13 mouse cellular contexts compared by ENCODE assay signal in genomic region chr7:139850152-139850551, GRCm38 (mm10). TPM values are rescaled to one million over a fixed set of nuclear protein-coding genes. Genes with fewer than 3 reads are reported as not detected.
DNase-seq lines count a peak whose midpoint lies in the region; ATAC-seq lines count a peak whose summit lies in the region.
"Had no signal": no experiment of that assay in that cellular context is flagged by ENCODE, and none has a peak within 500 bp of the region (broad histone marks: within the 10 kb centered on the region; RNA-seq: fewer than 3 reads in every experiment).

No protein-coding gene starts in this region.

- DNase-seq in limb, embryonic 11.5 days (ENCODE audit: low spot score), result peak; percentile 32
- no peak for DNase-seq in limb, embryonic 10.5 days (ENCODE audit: low spot score)
- DNase-seq in retina, postnatal 1 day, result peak; percentile 67
- no peak for DNase-seq in cerebellum, adult 8-10 months
- DNase-seq: adrenal gland, postnatal 36 days; spleen, adult 18-20 months; thymus, postnatal 36 days had no signal

- H3K27ac ChIP-seq in limb, embryonic 11.5 days (replicated peaks; ENCODE audit: low read depth, low read length), result no peak overlapping the region
- H3K27ac ChIP-seq in limb, embryonic 10.5 days, result no peak overlapping the region
- H3K27ac ChIP-seq in forebrain, embryonic 12.5 days, result peak overlapping the region; percentile 81; the same call in 1 of the 2 replicates
- peak overlapping the region; percentile 82 for H3K27ac ChIP-seq in hindbrain, embryonic 15.5 days (replicated peaks)
- H3K27ac ChIP-seq: embryonic facial prominence, embryonic 13.5 days; liver, embryonic 12.5 days had no signal

- H3K4me1 ChIP-seq in limb, embryonic 11.5 days (ENCODE audit: control insufficient read depth, insufficient read depth, low read length), result no peaks in the 10 kb centered on the region
- H3K4me1 ChIP-seq in limb, embryonic 10.5 days, result peaks cover 17% of the 10 kb centered on the region
- H3K4me1 ChIP-seq in forebrain, embryonic 12.5 days, result peaks cover 22% of the 10 kb centered on the region
- H3K4me1 ChIP-seq in hindbrain, embryonic 15.5 days (replicated peaks), result peaks cover 26% of the 10 kb centered on the region
- H3K4me1 ChIP-seq: embryonic facial prominence, embryonic 13.5 days; liver, embryonic 12.5 days had no signal

- H3K4me2 ChIP-seq in limb, embryonic 11.5 days (ENCODE audit: low read depth, severe bottlenecking), result no peak overlapping the region
- no peak overlapping the region for H3K4me2 ChIP-seq in forebrain, embryonic 12.5 days
- H3K4me2 ChIP-seq in hindbrain, embryonic 15.5 days, result no peak overlapping the region
- H3K4me2 ChIP-seq: embryonic facial prominence, embryonic 13.5 days; liver, embryonic 12.5 days had no signal

- ATAC-seq in limb, embryonic 11.5 days (ENCODE audit: insufficient number of reproducible peaks, low FRiP score, low TSS enrichment, low read depth), result no peak
- peak; percentile 87 for ATAC-seq in forebrain, embryonic 12.5 days (ENCODE audit: low FRiP score)
- peak; percentile 90 for ATAC-seq in hindbrain, embryonic 15.5 days (ENCODE audit: low FRiP score, low read depth)
- ATAC-seq in erythroblast, adult 5-6 weeks (replicated peaks; ENCODE audit: low FRiP score, poor library complexity, severe bottlenecking), result no peak
- ATAC-seq: liver, embryonic 12.5 days had no signal

- no peaks in the 10 kb centered on the region for H3K9me3 ChIP-seq in limb, embryonic 11.5 days (ENCODE audit: control insufficient read depth, low read length)
- no peaks in the 10 kb centered on the region for H3K9me3 ChIP-seq in limb, embryonic 10.5 days (replicated peaks)
- H3K9me3 ChIP-seq in forebrain, embryonic 12.5 days, result no peaks in the 10 kb centered on the region
- no peaks in the 10 kb centered on the region for H3K9me3 ChIP-seq in hindbrain, embryonic 15.5 days
- H3K9me3 ChIP-seq: embryonic facial prominence, embryonic 13.5 days; liver, embryonic 12.5 days had no signal

- no peak overlapping the region for H3K4me3 ChIP-seq in limb, embryonic 11.5 days (ENCODE audit: low read depth, low read length)
- H3K4me3 ChIP-seq in limb, embryonic 10.5 days, result no peak overlapping the region
- no peak overlapping the region for H3K4me3 ChIP-seq in forebrain, embryonic 12.5 days (replicated peaks)
- no peak overlapping the region for H3K4me3 ChIP-seq in hindbrain, embryonic 15.5 days
- H3K4me3 ChIP-seq: embryonic facial prominence, embryonic 13.5 days; liver, embryonic 12.5 days had no signal

- 21% methylated on average over 6 of the region's 6 CpGs for WGBS in limb, embryonic 11.5 days
- WGBS in limb, embryonic 10.5 days, result 40% methylated on average over 6 of the region's 6 CpGs
- 9% methylated on average over 6 of the region's 6 CpGs for WGBS in forebrain, embryonic 12.5 days
- WGBS in hindbrain, embryonic 15.5 days, result 8% methylated on average over 6 of the region's 6 CpGs

- no peak overlapping the region for H3K9ac ChIP-seq in limb, embryonic 11.5 days (ENCODE audit: low read length)
- no peak overlapping the region for H3K9ac ChIP-seq in forebrain, embryonic 12.5 days
- no peak overlapping the region for H3K9ac ChIP-seq in hindbrain, embryonic 15.5 days
- H3K9ac ChIP-seq: embryonic facial prominence, embryonic 13.5 days; liver, embryonic 12.5 days had no signal

- no peaks in the 10 kb centered on the region for H3K36me3 ChIP-seq in limb, embryonic 11.5 days (ENCODE audit: control insufficient read depth, insufficient read depth, low read length)
- no peaks in the 10 kb centered on the region for H3K36me3 ChIP-seq in limb, embryonic 10.5 days
- no peaks in the 10 kb centered on the region for H3K36me3 ChIP-seq in forebrain, embryonic 12.5 days (replicated peaks)
- 0 out of 2 replicates have a peak, but pooled peaks cover 3% of the 10 kb centered on the region for H3K36me3 ChIP-seq in hindbrain, embryonic 15.5 days
- H3K36me3 ChIP-seq: embryonic facial prominence, embryonic 13.5 days; liver, embryonic 12.5 days had no signal

- H3K27me3 ChIP-seq in limb, embryonic 11.5 days (ENCODE audit: control insufficient read depth, insufficient read depth, low read length), result no peaks in the 10 kb centered on the region
- no peaks in the 10 kb centered on the region for H3K27me3 ChIP-seq in limb, embryonic 10.5 days (ENCODE audit: low read depth, poor library complexity, severe bottlenecking)
- no peaks in the 10 kb centered on the region for H3K27me3 ChIP-seq in forebrain, embryonic 12.5 days
- no peaks in the 10 kb centered on the region for H3K27me3 ChIP-seq in hindbrain, embryonic 15.5 days
- H3K27me3 ChIP-seq: embryonic facial prominence, embryonic 13.5 days; liver, embryonic 12.5 days had no signal

RNA-seq across cellular contexts. Expression of gene Adgra1, which starts 16.2 kb away (rescaled TPM):
- not detected in 2 replicates for polyA plus RNA-seq in limb, embryonic 11.5 days (2014; fragmentation: Nextera tagmentation; extraction: Ambion mirVana)
- not detected in 2 replicates for polyA plus RNA-seq in limb, embryonic 10.5 days (2016; fragmentation: Nextera tagmentation; extraction: Ambion mirVana)
- polyA plus RNA-seq in forebrain, embryonic 12.5 days (2016; fragmentation: Nextera tagmentation; extraction: Ambion mirVana), result 5.8 and 7.6 TPM in 2 replicates
- 26.2 and 26.5 TPM in 2 replicates for polyA plus RNA-seq in hindbrain, embryonic 15.5 days (2015; fragmentation: Nextera tagmentation; extraction: Ambion mirVana)
- total RNA-seq in erythroblast, adult 5-6 weeks (2015; ENCODE audit: low replicate concordance), result not detected in 2 replicates
- total RNA-seq in erythroblast, adult 5-6 weeks (2017; ENCODE audit: low replicate concordance), result not detected in 2 replicates
- total RNA-seq: MEL had no signal

RNA-seq across cellular contexts. Expression of gene Kndc1, which starts 44.3 kb away (rescaled TPM):
- polyA plus RNA-seq in limb, embryonic 11.5 days (2014; fragmentation: Nextera tagmentation; extraction: Ambion mirVana), result 0.06 TPM in 1 of 2 replicates, not detected in the other
- polyA plus RNA-seq in limb, embryonic 10.5 days (2016; fragmentation: Nextera tagmentation; extraction: Ambion mirVana), result not detected in 2 replicates
- 1.2 and 1.3 TPM in 2 replicates for polyA plus RNA-seq in forebrain, embryonic 12.5 days (2016; fragmentation: Nextera tagmentation; extraction: Ambion mirVana)
- 14.6 and 18.1 TPM in 2 replicates for polyA plus RNA-seq in hindbrain, embryonic 15.5 days (2015; fragmentation: Nextera tagmentation; extraction: Ambion mirVana)
- total RNA-seq in erythroblast, adult 5-6 weeks (2015; ENCODE audit: low replicate concordance), result not detected in 2 replicates
- total RNA-seq in erythroblast, adult 5-6 weeks (2017; ENCODE audit: low replicate concordance), result not detected in 2 replicates
- total RNA-seq: MEL had no signal

Comparison
In these comparisons a context has a peak if more than half of its experiments do, and no peak if none do; other contexts are left out.
1. DNase-seq: peak in limb, embryonic 11.5 days (single experiment) and retina, postnatal 1 day (single experiment); none in limb, embryonic 10.5 days (single experiment) and cerebellum, adult 8-10 months (single experiment).
2. ATAC-seq: peak in forebrain, embryonic 12.5 days (single experiment) and hindbrain, embryonic 15.5 days (single experiment); none in limb, embryonic 11.5 days (single experiment) and erythroblast, adult 5-6 weeks (single experiment).
3. H3K27ac ChIP-seq: peak in forebrain, embryonic 12.5 days (single experiment) and hindbrain, embryonic 15.5 days (single experiment); none in limb, embryonic 11.5 days (single experiment) and limb, embryonic 10.5 days (single experiment).